Mouse (Mus musculus) liver, embryonic 15.5 days (tissue): ENCODE measurements around the gene Otulinl. TPM values are rescaled to one million over a fixed set of nuclear protein-coding genes. Genes with fewer than 3 reads are reported as not detected.

Experiments
- ATAC-seq: fragments of 200-750 bp; cut with Nextera tagmentation; 2 replicates; pipeline ENCODE4 v1.8.0; 2017; ENCODE audit warnings: moderate number of reproducible peaks, mild to moderate bottlenecking, moderate library complexity; ENCODE audit not compliant: insufficient read depth
- H3K27ac ChIP-seq: fragments of 300-500 bp; sonication (generic); replicated peaks from 2 replicates; pipeline ENCODE4 v1.5.1; 2015; ENCODE audit warnings: mild to moderate bottlenecking, inconsistent platforms
- H3K27me3 ChIP-seq: fragments of 300-500 bp; sonication (generic); 2 replicates; pipeline ENCODE4 v1.6.1; 2015; ENCODE audit warnings: mild to moderate bottlenecking, inconsistent platforms
- H3K36me3 ChIP-seq: fragments of 300-500 bp; sonication (generic); replicated peaks from 2 replicates; pipeline ENCODE4 v1.6.1; 2015; ENCODE audit warnings: moderate library complexity, mild to moderate bottlenecking, inconsistent platforms
- H3K4me1 ChIP-seq: fragments of 300-500 bp; sonication (generic); replicated peaks from 2 replicates; pipeline ENCODE4 v1.6.1; 2015; ENCODE audit warnings: inconsistent platforms
- H3K4me2 ChIP-seq: fragments of 300-500 bp; sonication (generic); 2 replicates; pipeline ENCODE4 v1.6.1; 2015; ENCODE audit warnings: moderate library complexity, mild to moderate bottlenecking, inconsistent platforms
- H3K4me3 ChIP-seq: fragments of 300-500 bp; sonication (generic); replicated peaks from 2 replicates; pipeline ENCODE4 v1.5.1; 2015; ENCODE audit warnings: mild to moderate bottlenecking, inconsistent platforms
- H3K9ac ChIP-seq: fragments of 300-500 bp; sonication (generic); 2 replicates; pipeline ENCODE4 v1.6.1; 2015; ENCODE audit warnings: moderate library complexity, mild to moderate bottlenecking, inconsistent platforms
- H3K9me3 ChIP-seq: fragments of 300-500 bp; sonication (generic); replicated peaks from 2 replicates; pipeline ENCODE4 v1.6.1; 2016; ENCODE audit warnings: inconsistent platforms
- WGBS: fragments of 180-500 bp; shearing (Covaris S2); methylation state at CpG from one replicate; pipeline ENCODE4 v1.1.7; 2015; ENCODE audit warnings: mixed read lengths; ENCODE audit not compliant: insufficient replicate concordance; 5-methylcytosine and 5-hydroxymethylcytosine counted together
- polyA plus RNA-seq: library from polyadenylated mRNA; unstranded; fragments of >200 nt; fragmentation: Nextera tagmentation; extraction: Ambion mirVana; gene quantifications from 2 replicates; pipeline ENCODE4 v1.2.1, GENCODE M21; 2015

Gene Otulinl
- polyA plus RNA-seq, 1 experiment from 2014 or later = 12.0 TPM

DNA sequence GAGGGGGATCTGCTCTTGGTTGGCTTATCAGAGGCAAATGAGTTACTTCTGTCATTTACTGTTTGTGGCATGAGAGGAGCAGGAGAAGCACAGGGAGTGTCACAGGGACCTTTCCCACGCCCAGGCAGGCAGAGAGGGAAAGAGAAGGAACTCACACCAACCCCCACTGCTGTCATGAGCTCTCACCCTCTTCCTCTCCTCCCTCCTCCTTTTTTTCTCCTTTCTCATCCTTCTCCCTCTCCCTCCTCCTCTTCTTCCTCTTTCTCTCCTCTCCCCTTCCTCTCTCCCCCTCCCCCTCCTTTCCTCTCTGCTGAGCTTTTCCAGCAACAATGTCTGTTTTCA lies 21.6 kb upstream of the Otulinl start:
- H3K36me3 ChIP-seq = no peaks in the 10 kb centered on the region
- H3K4me3 ChIP-seq = no peak overlapping the region
- ATAC-seq = no peak
- H3K9ac ChIP-seq = no peak overlapping the region
- H3K27me3 ChIP-seq = no peaks in the 10 kb centered on the region
- 0% methylated on average over 1 of the region's 1 CpGs for WGBS
- H3K4me2 ChIP-seq = no peak overlapping the region; the same call in 1 of the 2 replicates
- H3K27ac ChIP-seq = peak overlapping the region; percentile 65
- H3K4me1 ChIP-seq = peaks cover 9% of the 10 kb centered on the region; the same call in 1 of the 2 replicates
- no peaks in the 10 kb centered on the region for H3K9me3 ChIP-seq

DNA sequence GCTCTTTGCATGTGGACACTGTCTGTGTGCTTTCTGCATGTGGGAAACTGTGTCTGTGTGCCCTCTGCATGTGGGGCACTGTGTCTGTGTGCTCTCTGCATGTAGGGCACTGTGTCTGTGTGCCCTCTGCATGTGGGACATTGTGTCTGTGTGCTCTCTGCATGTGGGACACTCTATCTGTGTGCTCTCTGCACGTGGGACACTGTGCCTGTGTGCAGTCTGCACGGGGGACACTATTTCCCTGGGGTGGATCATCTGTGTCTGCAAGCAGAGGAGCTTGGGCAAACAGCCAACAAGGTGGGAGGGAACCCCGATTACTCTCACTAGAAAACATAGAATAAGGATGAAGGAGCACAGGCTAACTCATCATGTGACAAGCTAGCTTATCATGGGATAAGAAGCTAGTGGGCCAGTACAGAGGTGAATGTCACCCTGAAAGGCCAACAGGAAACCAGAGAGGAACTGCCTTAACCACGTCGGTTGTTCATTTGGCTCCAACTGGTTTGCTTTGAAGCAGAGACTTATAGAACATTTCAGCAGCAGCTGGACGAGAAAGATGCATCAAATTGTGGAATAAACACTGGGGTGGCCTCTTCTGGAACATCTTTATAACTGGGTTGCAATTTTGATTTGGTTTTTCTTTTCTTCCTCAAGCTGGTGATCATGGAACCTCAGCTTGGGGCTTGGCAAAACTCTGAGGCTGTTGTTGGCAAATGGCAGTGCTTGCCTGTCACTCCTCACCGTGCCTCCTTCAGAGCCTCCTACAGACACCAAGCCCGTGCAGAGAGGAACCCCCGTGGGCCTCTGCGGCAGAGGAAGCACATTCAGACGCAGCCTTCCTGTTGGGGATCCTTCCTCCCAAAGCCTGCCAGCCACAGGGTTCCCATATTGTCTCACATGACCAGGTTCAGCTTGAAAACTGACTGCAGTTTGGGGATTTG lies 20.9 kb upstream of the Otulinl start:
- Histone ChIP-seq H3K9me3 (no peaks in the 10 kb centered on the region), H3K4me1 (peaks cover 9% of the 10 kb centered on the region; the same call in 1 of the 2 replicates), H3K36me3 (no peaks in the 10 kb centered on the region), H3K4me3 (no peak overlapping the region), H3K4me2 (peak overlapping the region; percentile 3; the same call in 1 of the 2 replicates), H3K9ac (no peak overlapping the region), H3K27me3 (no peaks in the 10 kb centered on the region), H3K27ac (peak overlapping the region; percentile 65)
- WGBS = 6% methylated on average over 11 of the region's 11 CpGs
- ATAC-seq = peak; percentile 52; the same call in 1 of the 2 replicates

DNA sequence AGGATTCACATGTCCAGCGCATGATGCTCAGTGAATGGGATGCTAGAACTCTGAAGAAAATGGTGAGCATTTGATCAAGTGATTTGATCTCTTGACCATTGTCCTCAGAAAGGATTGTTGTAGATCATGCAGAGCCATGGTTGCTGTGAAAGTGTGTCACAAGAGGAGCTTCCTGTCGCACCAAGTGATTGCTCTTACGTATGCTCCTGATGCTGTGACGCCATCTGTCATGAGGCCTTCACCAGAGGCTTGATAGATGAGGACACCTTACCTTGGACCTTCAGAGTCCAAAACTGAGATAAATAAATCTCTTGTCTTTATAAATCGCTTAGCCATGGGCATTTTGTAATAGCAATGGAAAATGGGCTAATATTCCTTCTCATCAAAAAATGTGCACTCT lies 16.3 kb upstream of the Otulinl start:
- Histone ChIP-seq H3K4me1 (peaks cover 9% of the 10 kb centered on the region; the same call in 1 of the 2 replicates), H3K9me3 (no peaks in the 10 kb centered on the region), H3K27me3 (no peaks in the 10 kb centered on the region; the same call in 1 of the 2 replicates), H3K4me3 (no peak overlapping the region), H3K27ac (no peak overlapping the region), H3K9ac (no peak overlapping the region), H3K36me3 (no peaks in the 10 kb centered on the region), H3K4me2 (no peak overlapping the region)
- no peak for ATAC-seq
- WGBS = 70% methylated on average over 5 of the region's 5 CpGs

DNA sequence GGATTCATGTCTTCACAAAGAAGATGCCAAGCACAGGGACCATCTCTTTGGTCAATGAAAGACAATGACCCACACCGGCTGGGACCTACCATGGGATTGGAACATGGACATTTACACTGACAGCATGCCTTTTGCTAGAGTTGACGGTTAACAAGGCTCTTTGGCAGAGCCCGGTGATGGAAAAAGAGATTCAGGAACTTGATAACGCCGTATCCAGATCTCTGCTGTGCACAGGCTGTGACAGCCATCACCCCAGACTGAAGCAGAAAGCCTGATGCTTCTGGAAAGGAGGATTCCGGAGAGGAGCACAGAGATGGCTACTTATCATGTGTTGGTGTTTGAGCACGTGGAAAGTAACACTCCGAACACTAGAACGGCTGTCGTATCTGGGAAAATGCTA lies 11.9 kb upstream of the Otulinl start:
- no peak overlapping the region for H3K27ac ChIP-seq
- H3K9ac ChIP-seq = no peak overlapping the region
- no peaks in the 10 kb centered on the region; the same call in 1 of the 2 replicates for H3K27me3 ChIP-seq
- H3K4me1 ChIP-seq = no peaks in the 10 kb centered on the region
- H3K4me3 ChIP-seq = no peak overlapping the region
- no peaks in the 10 kb centered on the region for H3K36me3 ChIP-seq
- H3K9me3 ChIP-seq = no peaks in the 10 kb centered on the region
- ATAC-seq = no peak
- 48% methylated on average over 10 of the region's 10 CpGs for WGBS
- H3K4me2 ChIP-seq = no peak overlapping the region

DNA sequence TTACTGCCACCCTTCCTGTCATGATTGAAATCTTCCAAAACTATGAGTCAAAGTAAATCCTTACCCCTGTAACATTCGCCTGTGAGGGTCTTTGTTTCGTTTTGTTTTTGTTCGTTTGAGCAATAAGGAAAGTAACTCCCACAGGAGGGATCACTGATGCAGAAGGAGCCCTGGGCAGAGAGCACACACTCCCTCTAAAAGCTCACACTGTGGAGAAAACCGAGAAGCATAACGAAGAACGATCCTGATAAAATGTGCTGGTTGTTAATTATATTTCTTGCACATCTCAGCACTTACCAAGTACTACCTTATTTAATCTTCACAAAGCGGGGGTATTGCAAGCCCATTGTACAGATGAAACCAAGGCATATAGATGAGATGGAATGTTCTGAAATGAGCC lies 10.8 kb upstream of the Otulinl start:
- Histone ChIP-seq H3K4me3 (no peak overlapping the region), H3K27ac (no peak overlapping the region), H3K9me3 (no peaks in the 10 kb centered on the region), H3K4me1 (no peaks in the 10 kb centered on the region), H3K9ac (no peak overlapping the region), H3K4me2 (no peak overlapping the region), H3K36me3 (no peaks in the 10 kb centered on the region), H3K27me3 (no peaks in the 10 kb centered on the region; the same call in 1 of the 2 replicates)
- ATAC-seq = no peak
- 62% methylated on average over 7 of the region's 7 CpGs for WGBS

DNA sequence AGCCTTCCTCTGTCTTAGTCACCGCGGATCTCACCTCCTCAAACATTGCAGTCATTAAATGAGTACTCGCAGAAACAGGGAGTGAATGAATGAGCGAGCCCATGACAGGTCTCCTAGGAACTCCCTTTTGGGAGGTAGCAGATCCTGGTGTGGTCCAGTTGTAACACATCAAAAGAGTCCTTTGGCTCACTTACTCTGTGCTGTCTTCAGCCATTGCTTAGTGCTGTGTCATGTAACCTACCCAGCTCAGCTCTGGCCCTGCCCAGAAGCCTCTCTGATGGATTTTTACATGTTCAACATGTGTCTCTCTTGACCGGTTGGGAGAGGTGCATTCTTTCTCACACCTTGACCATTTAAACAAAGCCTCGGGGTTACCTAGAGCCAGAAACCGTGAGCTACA lies 9.8 kb upstream of the Otulinl start:
- Histone ChIP-seq H3K4me1 (no peaks in the 10 kb centered on the region), H3K4me2 (no peak overlapping the region), H3K27me3 (no peaks in the 10 kb centered on the region; the same call in 1 of the 2 replicates), H3K4me3 (no peak overlapping the region), H3K36me3 (no peaks in the 10 kb centered on the region), H3K9ac (no peak overlapping the region), H3K27ac (no peak overlapping the region), H3K9me3 (no peaks in the 10 kb centered on the region)
- no peak for ATAC-seq
- WGBS = 66% methylated on average over 7 of the region's 7 CpGs

DNA sequence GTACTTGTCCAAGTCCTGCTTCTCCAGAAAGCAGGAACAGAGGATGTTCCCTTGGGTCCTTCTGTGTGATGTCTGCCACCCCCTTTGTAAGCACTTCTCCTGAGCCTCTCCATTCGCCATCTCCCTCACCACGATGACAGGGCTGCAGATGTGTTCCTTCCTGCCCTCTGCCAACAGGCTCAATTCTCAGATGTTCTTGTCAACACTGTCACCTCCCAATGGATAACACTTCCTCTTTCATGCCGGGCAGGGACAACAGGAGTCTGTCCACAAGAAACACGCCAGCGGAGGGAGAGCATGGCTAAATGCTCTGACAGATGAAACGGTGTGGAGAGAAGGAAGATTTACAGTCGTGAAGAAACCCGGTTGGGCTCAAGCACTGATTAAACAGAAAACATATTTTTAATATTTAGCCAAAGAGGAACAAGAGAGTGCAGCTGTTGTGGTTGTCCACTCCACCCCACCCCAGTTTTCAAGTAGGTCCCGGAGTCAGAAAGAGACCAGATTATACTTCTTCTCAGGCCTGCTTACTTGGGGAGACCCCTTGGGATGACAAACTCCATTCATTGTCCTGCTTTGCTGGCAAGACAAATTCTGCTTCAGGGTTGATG lies 6.8 kb upstream of the Otulinl start:
- H3K36me3 ChIP-seq = no peaks in the 10 kb centered on the region
- 16% methylated on average over 9 of the region's 9 CpGs for WGBS
- H3K9me3 ChIP-seq = no peaks in the 10 kb centered on the region
- H3K4me3 ChIP-seq = no peak overlapping the region
- ATAC-seq = no peak
- no peak overlapping the region for H3K4me2 ChIP-seq
- no peak overlapping the region for H3K27ac ChIP-seq
- no peaks in the 10 kb centered on the region for H3K4me1 ChIP-seq
- H3K27me3 ChIP-seq = no peaks in the 10 kb centered on the region; the same call in none of the 2 replicates
- no peak overlapping the region for H3K9ac ChIP-seq

DNA sequence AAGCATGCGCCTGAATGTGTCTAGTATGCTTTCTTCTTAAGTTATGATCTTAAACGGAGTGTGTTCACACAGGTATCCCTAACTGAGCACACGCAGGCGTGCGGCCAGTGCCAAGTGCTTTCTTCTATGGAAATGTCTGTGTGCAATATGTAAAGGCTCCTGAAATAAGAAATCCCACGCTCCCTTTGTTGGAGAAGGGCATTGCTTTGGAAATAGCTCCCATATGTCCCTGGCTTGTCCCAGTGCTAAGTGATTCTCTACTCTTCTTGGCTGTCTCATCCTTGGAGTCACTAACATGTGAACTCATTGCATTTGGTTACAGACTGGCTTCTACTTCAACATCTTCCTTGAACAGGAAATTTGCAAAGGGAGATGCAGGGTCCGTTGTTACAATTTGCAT lies 3.4 kb upstream of the Otulinl start:
- H3K4me2 ChIP-seq = no peak overlapping the region
- no peak overlapping the region for H3K4me3 ChIP-seq
- H3K27me3 ChIP-seq = peaks cover 24% of the 10 kb centered on the region
- H3K9ac ChIP-seq = no peak overlapping the region
- no peaks in the 10 kb centered on the region for H3K9me3 ChIP-seq
- no peak overlapping the region for H3K27ac ChIP-seq
- ATAC-seq = no peak
- H3K36me3 ChIP-seq = no peaks in the 10 kb centered on the region
- peaks cover 13% of the 10 kb centered on the region for H3K4me1 ChIP-seq
- WGBS = 68% methylated on average over 7 of the region's 7 CpGs

DNA sequence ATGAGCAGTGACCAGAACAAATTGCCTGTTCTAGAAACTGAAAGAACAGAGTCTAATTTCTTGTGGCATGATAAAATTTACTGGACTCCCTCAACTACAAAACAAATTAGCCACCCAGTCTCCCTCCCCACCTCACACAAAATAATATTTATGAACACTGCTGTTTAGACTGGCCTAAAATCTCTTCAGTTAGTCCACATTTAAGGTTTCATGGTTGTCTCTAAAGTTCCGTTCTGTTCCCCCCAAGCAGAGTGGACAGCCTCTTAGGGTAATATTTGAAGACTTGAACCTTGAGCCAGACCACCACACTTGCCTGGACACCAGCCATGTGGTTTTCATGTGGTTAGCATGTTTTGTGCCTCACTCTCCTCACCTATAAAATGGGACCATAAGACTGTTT lies 1.8 kb upstream of the Otulinl start:
- Histone ChIP-seq H3K27me3 (peaks cover 24% of the 10 kb centered on the region), H3K9me3 (no peaks in the 10 kb centered on the region), H3K36me3 (no peaks in the 10 kb centered on the region), H3K9ac (no peak overlapping the region), H3K4me3 (no peak overlapping the region), H3K4me1 (peaks cover 13% of the 10 kb centered on the region), H3K4me2 (no peak overlapping the region), H3K27ac (no peak overlapping the region)
- no peak for ATAC-seq
- 67% methylated on average over 1 of the region's 1 CpGs for WGBS

DNA sequence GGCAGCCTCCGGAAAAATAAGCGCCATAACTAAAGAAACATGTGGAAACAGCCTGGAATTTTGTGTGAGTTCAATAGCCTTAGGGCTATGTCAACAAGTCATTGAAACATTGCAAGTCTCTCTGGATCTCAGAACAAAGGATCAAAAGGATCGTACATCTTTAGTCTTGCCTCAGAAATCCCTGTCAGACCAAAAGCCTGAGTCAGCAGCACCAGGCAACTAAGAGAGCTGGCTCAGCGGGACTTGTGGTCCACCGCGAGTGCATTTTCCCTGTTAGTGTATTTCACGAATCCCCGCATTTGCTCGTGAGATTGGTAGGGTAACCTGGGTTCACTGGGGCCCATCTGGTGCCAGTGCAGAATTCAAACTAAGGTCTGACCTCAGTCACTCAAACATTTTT lies 1.2 kb upstream of the Otulinl start:
- Histone ChIP-seq H3K9me3 (no peaks in the 10 kb centered on the region), H3K4me1 (peaks cover 13% of the 10 kb centered on the region), H3K4me2 (no peak overlapping the region), H3K27me3 (peaks cover 24% of the 10 kb centered on the region), H3K27ac (no peak overlapping the region), H3K36me3 (no peaks in the 10 kb centered on the region), H3K4me3 (no peak overlapping the region), H3K9ac (no peak overlapping the region)
- WGBS = 55% methylated on average over 9 of the region's 9 CpGs
- no peak for ATAC-seq

DNA sequence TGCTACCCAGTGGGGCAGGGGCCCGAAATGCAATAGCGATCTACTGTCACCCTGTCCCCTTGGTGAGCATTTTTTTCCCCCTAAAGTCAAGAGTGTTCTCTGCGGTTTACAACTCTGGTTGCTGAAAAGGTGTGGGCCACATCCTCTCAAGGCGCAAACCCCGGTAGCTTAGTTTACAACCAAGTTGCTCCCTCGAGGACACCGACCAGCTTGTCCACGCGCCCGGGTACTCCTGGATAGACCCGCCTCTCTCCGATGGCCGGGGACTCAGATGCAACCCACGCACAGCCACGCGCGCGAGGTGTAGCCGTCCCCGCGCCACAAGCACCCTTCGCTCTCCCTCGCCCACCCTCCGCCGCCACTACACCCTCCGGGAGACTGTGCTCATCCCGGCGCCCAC lies 382 bp downstream of the Otulinl start:
- Histone ChIP-seq H3K27me3 (peaks cover 24% of the 10 kb centered on the region), H3K4me2 (peak overlapping the region; percentile 87), H3K36me3 (no peaks in the 10 kb centered on the region), H3K9me3 (no peaks in the 10 kb centered on the region), H3K4me1 (peaks cover 13% of the 10 kb centered on the region), H3K9ac (peak overlapping the region; percentile 51; the same call in 1 of the 2 replicates), H3K27ac (0 out of 2 replicates have a peak overlapping the region, but pooled peaks have one; percentile 33), H3K4me3 (peak overlapping the region; percentile 63)
- WGBS = under 1% methylated on average over 28 of the region's 28 CpGs
- ATAC-seq = no peak; the same call in 1 of the 2 replicates
